Mouse (Mus musculus) kidney, adult 9 months (tissue): ENCODE measurements around the gene Dnajc17.
A peak's percentile ranks its signal among the peaks of the same experiment; 100 is the strongest.

Source experiments
- DNase-seq: peaks from one replicate; pipeline ENCODE4 v3.0.0; 2022

The Dnajc17 gene

GRCm38 (mm10) chr2:119197493-119197892, 11.1 kb downstream of the Dnajc17 start:
- no peak for DNase-seq

GRCm38 (mm10) chr2:119196316-119197108, 12.1 kb downstream of the Dnajc17 start:
- no peak for DNase-seq

- DNase-seq = no peak
Measured at GRCm38 (mm10) chr2:119194140-119194539, 14.5 kb downstream of the Dnajc17 start.

- DNase-seq = no peak
Measured at GRCm38 (mm10) chr2:119190969-119191368, 17.6 kb downstream of the Dnajc17 start.

- peak; percentile 88 for DNase-seq
Measured at GRCm38 (mm10) chr2:119189029-119189710, 19.4 kb downstream of the Dnajc17 start.

- DNase-seq = no peak
Measured at GRCm38 (mm10) chr2:119182914-119183313, 25.7 kb downstream of the Dnajc17 start.

GRCm38 (mm10) chr2:119177384-119177939, 31.1 kb downstream of the Dnajc17 start:
- DNase-seq = no peak

- DNase-seq = peak; percentile 56
Measured at GRCm38 (mm10) chr2:119176761-119177160, 31.8 kb downstream of the Dnajc17 start.

- peak; percentile 42 for DNase-seq
Measured at GRCm38 (mm10) chr2:119175614-119176013, 33.0 kb downstream of the Dnajc17 start.

GRCm38 (mm10) chr2:119174866-119175265, 33.7 kb downstream of the Dnajc17 start:
- no peak for DNase-seq

GRCm38 (mm10) chr2:119173991-119174651, 34.5 kb downstream of the Dnajc17 start, which contains the start of gene Gm14137:
TSS of gene Gm14137 (plus strand) at chr2:119174509.
- DNase-seq = no peak

GRCm38 (mm10) chr2:119172862-119173576, 35.6 kb downstream of the Dnajc17 start:
- peak; percentile 67 for DNase-seq

- DNase-seq = no peak
Measured at GRCm38 (mm10) chr2:119172446-119172845, 36.1 kb downstream of the Dnajc17 start.

- no peak for DNase-seq
Measured at GRCm38 (mm10) chr2:119171574-119171973, 37.0 kb downstream of the Dnajc17 start.

- no peak for DNase-seq
Measured at GRCm38 (mm10) chr2:119170282-119170681, 38.3 kb downstream of the Dnajc17 start.

GRCm38 (mm10) chr2:119167866-119168256, 40.7 kb downstream of the Dnajc17 start:
- DNase-seq = no peak

GRCm38 (mm10) chr2:119166901-119167865, 41.4 kb downstream of the Dnajc17 start, which contains the start of gene Gchfr:
TSS of gene Gchfr (plus strand) at chr2:119167773.
- DNase-seq = peak; percentile 86

GRCm38 (mm10) chr2:119165401-119165800, 43.2 kb downstream of the Dnajc17 start:
- no peak for DNase-seq

- DNase-seq = no peak
Measured at GRCm38 (mm10) chr2:119163999-119164398, 44.6 kb downstream of the Dnajc17 start.

- DNase-seq = no peak
Measured at GRCm38 (mm10) chr2:119163135-119163534, 45.5 kb downstream of the Dnajc17 start.

GRCm38 (mm10) chr2:119161247-119161646, 47.3 kb downstream of the Dnajc17 start:
- DNase-seq = peak; percentile 58
